Mouse (Mus musculus): Measurements from ENCODE around the gene Fbxw10. TPM values are rescaled to one million over a fixed set of nuclear protein-coding genes. Genes with fewer than 3 reads are reported as not detected.

Fbxw10 gene
- total RNA-seq, 2 experiments from 2014 or later = 0.39 to 0.74 TPM

Other genes with a start within 250 kb of the Fbxw10 start
- gene Lrrc75a, start 198.5 kb upstream of the Fbxw10 start, total RNA-seq (2021) = 10 to 100 TPM; 18.7 to 21.8 TPM
- gene Mmgt2, start 198.4 kb upstream of the Fbxw10 start, total RNA-seq (2021) = 10 to 100 TPM; 20.2 to 27.0 TPM
- 10 to 100 TPM; 14.0 to 19.1 TPM for gene Zfp287, start 115.2 kb upstream of the Fbxw10 start, total RNA-seq (2021)
- gene Gm10428, start 94.0 kb upstream of the Fbxw10 start, total RNA-seq (2021) = not detected
- gene Zfp286, start 57.6 kb upstream of the Fbxw10 start, total RNA-seq (2021) = 10 to 100 TPM; 19.8 to 27.2 TPM
- 1 to 10 TPM; 2.3 to 2.4 TPM for gene Trim16, start 26.8 kb upstream of the Fbxw10 start, total RNA-seq (2021)
- 10 to 100 TPM; 29.4 to 29.6 TPM for gene Tvp23b, start 32.4 kb downstream of the Fbxw10 start, total RNA-seq (2021)
- gene Cdrt4, start 104.1 kb downstream of the Fbxw10 start, total RNA-seq (2021) = not detected
- not detected for gene Tekt3, start 214.6 kb downstream of the Fbxw10 start, total RNA-seq (2021)

All from left cerebral cortex, postnatal 36 days (tissue).